Mouse (Mus musculus) MEL (cell line): ENCODE results near the gene Bmp3. TPM values are rescaled to one million over a fixed set of nuclear protein-coding genes. Genes with fewer than 3 reads are reported as not detected.
A peak's percentile ranks its signal among the peaks of the same experiment; 100 is the strongest.

Experiments used
- DNase-seq: peaks from one replicate; pipeline ENCODE4 v3.0.0; 2011; ENCODE audit warnings: low read depth, low spot score
- H3K27ac ChIP-seq: 2 replicates; pipeline ENCODE4 v1.5.1; 2012; ENCODE audit warnings: low read depth, mild to moderate bottlenecking, control low read depth, low read length, moderate library complexity; ENCODE audit not compliant: control insufficient read depth
- H3K27me3 ChIP-seq, 2 experiments: fragments of 150-350 bp in 1 of 2; sonication (generic) in 1 of 2; 2 replicates each; pipeline ENCODE4 v1.6.1; 2012; ENCODE audit warnings: low read length in 2 of 2, mild to moderate bottlenecking in 2 of 2, improper control_type of control experiment in 1 of 2, moderate library complexity in 1 of 2; ENCODE audit not compliant: insufficient read depth in 2 of 2, control insufficient read depth in 1 of 2
- H3K36me3 ChIP-seq, 2 experiments: 2 replicates each; pipeline ENCODE4 v1.6.1; 2012 to 2014; ENCODE audit warnings: low read length in 2 of 2, improper control_type of control experiment in 1 of 2, inconsistent platforms in 1 of 2, mild to moderate bottlenecking in 1 of 2; ENCODE audit not compliant: insufficient read depth in 2 of 2, control insufficient read depth in 1 of 2
- H3K4me1 ChIP-seq, 2 experiments: fragments of 150-350 bp in 1 of 2; sonication (generic) in 1 of 2; 2 replicates each; pipeline ENCODE4 v1.6.1; 2012; ENCODE audit warnings: low read length in 2 of 2, improper control_type of control experiment in 1 of 2, mild to moderate bottlenecking in 1 of 2; ENCODE audit not compliant: insufficient read depth in 2 of 2, control insufficient read depth in 1 of 2
- H3K4me3 ChIP-seq, 2 experiments: fragments of 150-350 bp in 1 of 2; sonication (generic) in 1 of 2; 2 replicates each; pipeline ENCODE4 v1.5.1; 2012; ENCODE audit warnings: low read depth in 2 of 2, low read length in 2 of 2, mild to moderate bottlenecking in 2 of 2, moderate library complexity in 2 of 2, control low read depth in 1 of 2, improper control_type of control experiment in 1 of 2; ENCODE audit not compliant: control insufficient read depth in 1 of 2, insufficient read depth in 1 of 2
- H3K79me2 ChIP-seq: 2 replicates; pipeline ENCODE4 v1.6.1; 2012; ENCODE audit warnings: mild to moderate bottlenecking, low read length, moderate library complexity; ENCODE audit not compliant: control insufficient read depth, poor library complexity, insufficient read depth
- H3K9ac ChIP-seq: 2 replicates; pipeline ENCODE4 v1.6.1; 2012; ENCODE audit warnings: low read depth, mild to moderate bottlenecking, control low read depth, low read length, moderate library complexity; ENCODE audit not compliant: control insufficient read depth, poor library complexity, severe bottlenecking
- H3K9me3 ChIP-seq: fragments of 150-350 bp; sonication (generic); replicated peaks from 2 replicates; pipeline ENCODE4 v1.6.1; 2012; ENCODE audit warnings: mild to moderate bottlenecking, low read length, improper control_type of control experiment, moderate library complexity; ENCODE audit not compliant: insufficient read depth
- BHLHE40 ChIP-seq: IDR thresholded peaks from 2 replicates; pipeline ENCODE4 v1.6.1; 2012; ENCODE audit warnings: low read depth, mild to moderate bottlenecking, inconsistent platforms, low read length, improper control_type of control experiment, borderline replicate concordance
- CHD2 ChIP-seq: IDR thresholded peaks from 2 replicates; pipeline ENCODE4 v1.6.1; 2011; ENCODE audit warnings: low read length, improper control_type of control experiment
- CTCF ChIP-seq, 3 experiments: IDR thresholded peaks in 2 of 3; conservative IDR thresholded peaks in 1 of 3; 2 replicates each; pipeline ENCODE4 v1.5.1; 2011 to 2012; ENCODE audit warnings: low read length in 3 of 3, low read depth in 2 of 3, mild to moderate bottlenecking in 2 of 3, improper control_type of control experiment in 1 of 3, inconsistent platforms in 1 of 3, mixed read lengths in 1 of 3, moderate library complexity in 1 of 3; ENCODE audit not compliant: control insufficient read depth in 1 of 3, insufficient read depth in 1 of 3, poor library complexity in 1 of 3, severe bottlenecking in 1 of 3
- ELF1 ChIP-seq: IDR thresholded peaks from 2 replicates; pipeline ENCODE4 v1.6.1; 2014; ENCODE audit warnings: low read depth, mild to moderate bottlenecking, inconsistent platforms, low read length, improper control_type of control experiment, moderate library complexity
- GABPA ChIP-seq: IDR thresholded peaks from 2 replicates; pipeline ENCODE4 v1.6.1; 2012; ENCODE audit warnings: low read depth, mild to moderate bottlenecking, inconsistent platforms, low read length, improper control_type of control experiment, moderate library complexity
- GATA1 ChIP-seq: IDR thresholded peaks from 2 replicates; pipeline ENCODE4 v1.6.1; 2011; ENCODE audit warnings: low read depth, low read length, improper control_type of control experiment
- HCFC1 ChIP-seq: IDR thresholded peaks from 2 replicates; pipeline ENCODE4 v1.6.1; 2012; ENCODE audit warnings: low read depth, mild to moderate bottlenecking, inconsistent platforms, low read length, improper control_type of control experiment, moderate library complexity
- JUND ChIP-seq: IDR thresholded peaks from 2 replicates; pipeline ENCODE4 v1.6.1; 2011; ENCODE audit warnings: low read depth, mild to moderate bottlenecking, improper control_type of control experiment, low read length
- MAZ ChIP-seq: IDR thresholded peaks from 2 replicates; pipeline ENCODE4 v1.6.1; 2012; ENCODE audit warnings: low read depth, mild to moderate bottlenecking, inconsistent platforms, low read length, improper control_type of control experiment
- MEF2A ChIP-seq: IDR thresholded peaks from 2 replicates; pipeline ENCODE4 v1.6.1; 2014; ENCODE audit warnings: low read depth, mild to moderate bottlenecking, inconsistent platforms, low read length, improper control_type of control experiment; ENCODE audit not compliant: poor library complexity, insufficient replicate concordance, severe bottlenecking; ENCODE audit errors: extremely low read depth
- NELFE ChIP-seq: IDR thresholded peaks from 2 replicates; pipeline ENCODE4 v1.6.1; 2011; ENCODE audit warnings: low read depth, low read length, improper control_type of control experiment
- NRF1 ChIP-seq: IDR thresholded peaks from 2 replicates; pipeline ENCODE4 v1.6.1; 2014; ENCODE audit warnings: low read depth, mild to moderate bottlenecking, inconsistent platforms, low read length, improper control_type of control experiment, moderate library complexity; ENCODE audit not compliant: poor library complexity, insufficient read depth, severe bottlenecking
- POLR2A ChIP-seq, 2 experiments: IDR thresholded peaks; 2 replicates each; pipeline ENCODE4 v1.6.1; 2011 to 2012; ENCODE audit warnings: low read length in 2 of 2, mild to moderate bottlenecking in 2 of 2, control low read depth in 1 of 2, improper control_type of control experiment in 1 of 2, low read depth in 1 of 2, moderate library complexity in 1 of 2; ENCODE audit not compliant: control insufficient read depth in 1 of 2, insufficient read depth in 1 of 2, poor library complexity in 1 of 2
- POLR2AphosphoS2 ChIP-seq: IDR thresholded peaks from 2 replicates; pipeline ENCODE4 v1.6.1; 2011; ENCODE audit warnings: low read length, improper control_type of control experiment
- POLR2AphosphoS5 ChIP-seq: IDR thresholded peaks from 2 replicates; pipeline ENCODE4 v1.6.1; 2012; ENCODE audit warnings: low read depth, borderline replicate concordance, mild to moderate bottlenecking, inconsistent platforms, low read length, moderate library complexity, mixed read lengths
- RAD21 ChIP-seq: IDR thresholded peaks from 2 replicates; pipeline ENCODE4 v1.6.1; 2011; ENCODE audit warnings: mild to moderate bottlenecking, low read depth, low read length, improper control_type of control experiment
- RCOR1 ChIP-seq: IDR thresholded peaks from 2 replicates; pipeline ENCODE4 v1.6.1; 2012; ENCODE audit warnings: low read depth, mild to moderate bottlenecking, inconsistent platforms, low read length, improper control_type of control experiment
- SMC3 ChIP-seq: IDR thresholded peaks from 2 replicates; pipeline ENCODE4 v1.6.1; 2011; ENCODE audit warnings: low read depth, low read length, improper control_type of control experiment
- TBP ChIP-seq: IDR thresholded peaks from 2 replicates; pipeline ENCODE4 v1.8.0; 2011; ENCODE audit warnings: low read depth, low read length, improper control_type of control experiment
- ZC3H11A ChIP-seq: IDR thresholded peaks from 2 replicates; pipeline ENCODE4 v1.6.1; 2012; ENCODE audit warnings: low read depth, mild to moderate bottlenecking, inconsistent platforms, low read length, improper control_type of control experiment
- ZMIZ1 ChIP-seq: IDR thresholded peaks from 2 replicates; pipeline ENCODE4 v1.6.1; 2012; ENCODE audit warnings: low read depth, mild to moderate bottlenecking, inconsistent platforms, low read length, improper control_type of control experiment, moderate library complexity
- ZNF384 ChIP-seq: IDR thresholded peaks from 2 replicates; pipeline ENCODE4 v1.6.1; 2012; ENCODE audit warnings: low read depth, mild to moderate bottlenecking, inconsistent platforms, low read length, improper control_type of control experiment
- polyA plus RNA-seq, 2 experiments: library from polyadenylated mRNA; stranded (reverse) in 1 of 2; unstranded in 1 of 2; fragments of >175 nt in 1 of 2; fragments of >200 nt in 1 of 2; gene quantifications; 2 replicates each; pipeline versions ENCODE4 v1.2.1 to v1.2.4; 2012; ENCODE audit warnings: low replicate concordance in 2 of 2, low read depth in 1 of 2; ENCODE audit not compliant: insufficient read length in 2 of 2, insufficient read depth in 1 of 2, missing spikeins in 1 of 2
- total RNA-seq: library from RNA; depleted of rRNA; stranded (reverse); fragments of 300-350 nt; gene quantifications from 2 replicates; pipeline ENCODE4 v1.2.3, GENCODE M21; 2012

The Bmp3 gene
- total and polyA plus RNA-seq, 3 experiments: not detected

- Histone ChIP-seq H3K27ac (no peak overlapping the region), H3K4me3 (no peak overlapping the region), H3K27me3 (no peaks in the 10 kb centered on the region), H3K4me1 (no peaks in the 10 kb centered on the region), H3K9me3 (no peaks in the 10 kb centered on the region), H3K9ac (no peak overlapping the region), H3K36me3 (no peaks in the 10 kb centered on the region), H3K79me2 (no peaks in the 10 kb centered on the region)
- TF ChIP-seq MEF2A (no peak), NELFE (no peak), JUND (no peak), POLR2A (IDR thresholded peaks at IDR 0.05; ENCODE audit: control insufficient read depth in 1 of 2, insufficient read depth in 1 of 2, low read depth in 1 of 2, low read length in 2 of 2, poor library complexity in 1 of 2) (no peak)
- no peak for DNase-seq
Observed at GRCm38 (mm10) chr5:98855741-98856140, 1.5 kb downstream of the Bmp3 start.

- DNase-seq: no peak
- H3K27me3 ChIP-seq: no peaks in the 10 kb centered on the region
- no peak for TF ChIP-seq BHLHE40
- TF ChIP-seq TBP: no peak
- no peak for TF ChIP-seq GABPA
- no peak for TF ChIP-seq GATA1
- TF ChIP-seq CHD2: no peak
- TF ChIP-seq ZMIZ1: no peak
- no peak for TF ChIP-seq POLR2AphosphoS2
- no peak for TF ChIP-seq POLR2AphosphoS5
Observed at GRCm38 (mm10) chr5:98856356-98856755, 2.1 kb downstream of the Bmp3 start.

GRCm38 (mm10) chr5:98863891-98864290 is 9.7 kb downstream of the Bmp3 start:
- Histone ChIP-seq H3K9ac (no peak overlapping the region), H3K27ac (no peak overlapping the region), H3K79me2 (no peaks in the 10 kb centered on the region), H3K4me1 (no peaks in the 10 kb centered on the region), H3K9me3 (no peaks in the 10 kb centered on the region), H3K36me3 (no peaks in the 10 kb centered on the region), H3K27me3 (no peaks in the 10 kb centered on the region), H3K4me3 (no peak overlapping the region)
- peak; percentile 29 for DNase-seq
- TF ChIP-seq ELF1: no peak
- TF ChIP-seq MAZ: no peak
- no peak for TF ChIP-seq RCOR1
- TF ChIP-seq ZC3H11A: peak; percentile 45
- no peak for TF ChIP-seq HCFC1
- TF ChIP-seq RAD21: peak; percentile 64
- no peak for TF ChIP-seq NRF1
- TF ChIP-seq CTCF (IDR thresholded peaks at IDR 0.05 in 2 of 3, conservative IDR thresholded peaks at IDR 0.05 in 1 of 3; ENCODE audit: control insufficient read depth in 1 of 3, insufficient read depth in 1 of 3, low read depth in 2 of 3, low read length in 3 of 3, poor library complexity in 1 of 3, severe bottlenecking in 1 of 3): peak in 2 of 3 experiments; percentile 19 to 46; a peak in 3 of 6 replicates
- peak; percentile 44 for TF ChIP-seq SMC3
- peak; percentile 97 for TF ChIP-seq ZNF384

More at GRCm38 (mm10) chr5:98856356-98856755, 2.1 kb downstream of the Bmp3 start:
- no peaks in the 10 kb centered on the region for H3K9me3 ChIP-seq
- no peaks in the 10 kb centered on the region for H3K79me2 ChIP-seq
- H3K27ac ChIP-seq: no peak overlapping the region
- H3K4me1 ChIP-seq: no peaks in the 10 kb centered on the region
- no peaks in the 10 kb centered on the region for H3K36me3 ChIP-seq
- H3K4me3 ChIP-seq: no peak overlapping the region
- no peak overlapping the region for H3K9ac ChIP-seq
